Mouse (Mus musculus): ENCODE measurements at regions not wholly inside any gene's neighbourhood (a gene's known extent, or its start where the extent isn't known, plus 50 kb on each side); places are given as distances from the start of the nearest gene placed in this dataset.

DNA sequence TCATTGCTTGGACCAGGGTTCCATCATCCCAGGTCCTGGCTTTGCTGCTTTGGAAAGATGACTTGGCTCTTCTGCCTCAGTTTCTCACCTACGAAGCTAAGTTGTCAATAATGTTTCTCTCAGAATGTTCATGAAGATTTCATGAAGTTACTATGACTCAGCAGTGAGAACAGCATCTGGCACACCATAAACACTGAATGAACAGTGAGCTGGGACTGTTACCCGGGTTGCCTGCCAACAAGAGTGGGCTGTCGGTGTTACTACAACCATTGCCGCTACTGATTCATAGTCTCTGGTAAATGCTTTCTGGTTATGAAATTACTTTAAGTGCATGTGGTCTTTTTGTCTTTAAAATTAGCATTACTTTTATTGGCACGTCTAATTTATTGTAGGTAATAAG lies 352.0 kb upstream of the Shh start:
- H3K9ac ChIP-seq: no peak overlapping the region

DNA sequence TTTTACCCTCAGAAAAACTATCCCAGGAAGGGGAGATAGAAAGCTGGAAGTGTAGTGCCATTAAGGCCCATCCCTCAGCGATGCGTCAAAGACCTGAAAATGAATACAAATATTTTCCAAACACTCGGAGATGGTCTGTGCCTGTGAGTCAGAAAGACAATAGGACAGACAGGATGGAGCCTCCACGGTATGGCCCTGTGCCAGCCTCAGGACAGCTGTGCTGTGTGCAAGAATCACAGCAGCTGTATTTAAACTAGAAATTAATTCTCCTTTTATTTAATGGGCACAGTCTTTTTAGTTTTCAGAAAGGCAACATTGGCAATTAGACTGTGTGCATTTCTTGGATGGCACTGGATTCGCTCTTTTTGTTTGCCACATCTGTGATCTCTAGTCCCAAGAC lies 340.9 kb upstream of the Shh start:
- Histone ChIP-seq H3K36me3 (no peaks in the 10 kb centered on the region), H3K4me2 (no peak overlapping the region), H3K4me3 (no peak overlapping the region), H3K9ac (no peak overlapping the region), H3K4me1 (replicated peaks) (no peaks in the 10 kb centered on the region), H3K9me3 (replicated peaks) (no peaks in the 10 kb centered on the region), H3K27me3 (replicated peaks) (no peaks in the 10 kb centered on the region), H3K27ac (ENCODE audit: poor library complexity, severe bottlenecking) (no peak overlapping the region)
- WGBS: 64% methylated on average over 5 of the region's 5 CpGs
- no peak for ATAC-seq (ENCODE audit: insufficient number of reproducible peaks, low FRiP score)

More for the DNA sequence above, 352.0 kb upstream of the Shh start:
- Histone ChIP-seq H3K4me3 (no peak overlapping the region), H3K27me3 (replicated peaks) (no peaks in the 10 kb centered on the region), H3K36me3 (no peaks in the 10 kb centered on the region), H3K9me3 (replicated peaks) (no peaks in the 10 kb centered on the region), H3K27ac (ENCODE audit: poor library complexity, severe bottlenecking) (no peak overlapping the region), H3K4me1 (replicated peaks) (no peaks in the 10 kb centered on the region), H3K4me2 (no peak overlapping the region)
- ATAC-seq (ENCODE audit: insufficient number of reproducible peaks, low FRiP score): no peak
- 89% methylated on average over 5 of the region's 5 CpGs for WGBS

DNA sequence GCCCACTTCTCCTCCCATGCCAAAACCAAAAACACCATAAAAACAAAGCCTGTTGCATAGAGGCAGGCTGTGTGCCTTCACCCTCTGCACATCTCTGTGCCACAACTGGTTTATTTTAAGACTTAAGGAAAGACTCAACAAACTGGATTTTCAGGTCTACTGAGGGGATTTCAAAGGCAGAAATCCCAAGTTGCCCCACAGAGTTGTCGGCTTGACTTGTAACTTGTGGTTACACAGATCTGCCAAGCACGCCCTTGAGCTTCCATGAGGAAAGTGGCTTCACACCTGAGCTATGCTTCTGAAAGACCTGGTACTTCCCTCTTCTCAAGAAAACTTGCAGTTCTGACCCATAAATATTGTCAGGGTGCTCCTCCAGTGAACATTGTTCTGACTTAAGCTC lies 332.4 kb upstream of the Shh start:
- Histone ChIP-seq H3K27ac (ENCODE audit: poor library complexity, severe bottlenecking) (no peak overlapping the region), H3K4me3 (no peak overlapping the region), H3K4me2 (no peak overlapping the region), H3K27me3 (replicated peaks) (no peaks in the 10 kb centered on the region), H3K9ac (no peak overlapping the region), H3K4me1 (replicated peaks) (no peaks in the 10 kb centered on the region), H3K9me3 (replicated peaks) (no peaks in the 10 kb centered on the region), H3K36me3 (no peaks in the 10 kb centered on the region)
- WGBS: 90% methylated on average over 2 of the region's 2 CpGs
- ATAC-seq (ENCODE audit: insufficient number of reproducible peaks, low FRiP score): no peak

DNA sequence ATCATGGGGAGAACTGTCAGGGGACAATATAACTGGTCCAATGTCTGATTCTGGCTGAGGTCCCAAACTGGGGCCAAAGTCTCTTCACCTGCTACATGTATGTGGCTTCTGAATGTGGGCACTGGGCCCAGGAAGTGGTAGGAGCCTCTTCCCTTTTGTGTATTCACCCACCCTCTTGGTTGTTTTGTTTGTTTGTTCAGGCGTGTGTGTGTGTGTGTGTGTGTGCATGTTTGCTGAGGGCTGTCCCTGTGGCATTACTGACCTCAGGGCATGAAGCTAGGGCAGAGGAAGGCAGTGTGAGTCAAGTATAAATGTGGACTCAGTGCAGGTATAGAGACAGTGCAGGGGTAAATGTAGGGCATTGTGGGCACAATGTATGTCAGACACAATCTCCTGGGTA lies 331.3 kb upstream of the Shh start:
- WGBS: 71% methylated on average over 1 of the region's 1 CpGs
- Histone ChIP-seq H3K4me1 (replicated peaks) (no peaks in the 10 kb centered on the region), H3K9ac (no peak overlapping the region), H3K4me3 (no peak overlapping the region), H3K4me2 (no peak overlapping the region), H3K9me3 (replicated peaks) (no peaks in the 10 kb centered on the region), H3K27me3 (replicated peaks) (no peaks in the 10 kb centered on the region), H3K36me3 (no peaks in the 10 kb centered on the region), H3K27ac (ENCODE audit: poor library complexity, severe bottlenecking) (no peak overlapping the region)
- ATAC-seq (ENCODE audit: insufficient number of reproducible peaks, low FRiP score): no peak

DNA sequence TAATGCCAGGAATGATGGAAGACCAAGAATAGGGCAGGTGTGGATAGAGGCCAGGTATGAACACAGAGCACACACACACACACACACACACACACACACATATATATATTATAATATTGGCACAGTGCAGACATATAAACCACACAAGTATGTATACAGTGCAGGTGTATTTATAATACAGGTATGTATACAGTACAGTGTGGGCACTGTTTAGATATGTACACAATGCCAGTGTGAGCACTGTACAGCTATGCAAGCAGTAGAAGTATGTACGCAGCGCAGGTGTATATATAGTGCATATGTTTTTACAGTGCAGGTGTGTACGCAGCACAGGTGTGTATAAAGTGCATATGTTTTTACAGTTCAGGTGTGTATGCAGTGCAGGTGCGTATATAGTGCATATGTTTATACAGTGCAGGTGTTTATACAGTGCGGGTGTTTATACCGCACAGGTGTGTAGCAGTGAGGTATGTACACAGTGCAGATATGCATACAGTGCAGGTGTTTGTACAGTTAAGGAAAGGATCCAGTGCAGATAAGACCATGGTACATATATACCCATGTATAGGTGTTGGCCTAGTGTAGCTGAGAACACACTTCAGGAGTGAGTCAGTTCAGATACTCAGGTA lies 328.2 kb upstream of the Shh start:
- no peak for ATAC-seq (ENCODE audit: insufficient number of reproducible peaks, low FRiP score)
- H3K4me2 ChIP-seq: no peak overlapping the region

DNA sequence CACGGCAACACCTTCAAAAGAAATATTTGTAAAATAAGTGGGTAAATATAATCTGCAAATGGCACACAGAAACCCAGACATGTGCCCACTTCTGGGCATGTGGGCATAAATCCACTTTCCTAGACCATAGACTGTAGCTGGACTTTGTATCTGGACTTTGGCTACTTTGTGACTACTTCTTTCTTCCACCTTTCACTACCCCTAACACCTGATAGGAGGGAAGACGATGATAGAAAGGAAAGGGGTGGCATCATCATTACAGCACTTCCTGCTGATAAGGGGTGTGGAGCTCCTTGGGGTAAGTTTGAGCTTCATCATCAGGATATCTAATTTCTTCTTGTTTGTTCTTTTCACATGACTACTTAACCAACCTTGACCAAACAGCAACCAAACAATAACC lies 326.7 kb upstream of the Shh start:
- WGBS: 47% methylated on average over 2 of the region's 2 CpGs
- H3K9me3 ChIP-seq (replicated peaks): no peaks in the 10 kb centered on the region
- ATAC-seq (ENCODE audit: insufficient number of reproducible peaks, low FRiP score): no peak
- no peaks in the 10 kb centered on the region for H3K27me3 ChIP-seq (replicated peaks)
- H3K27ac ChIP-seq (ENCODE audit: poor library complexity, severe bottlenecking): no peak overlapping the region
- H3K9ac ChIP-seq: no peak overlapping the region
- H3K4me2 ChIP-seq: no peak overlapping the region
- no peaks in the 10 kb centered on the region for H3K36me3 ChIP-seq
- H3K4me1 ChIP-seq (replicated peaks): no peaks in the 10 kb centered on the region
- no peak overlapping the region for H3K4me3 ChIP-seq

More for the DNA sequence above, 328.2 kb upstream of the Shh start:
- Histone ChIP-seq H3K4me1 (replicated peaks) (no peaks in the 10 kb centered on the region), H3K36me3 (no peaks in the 10 kb centered on the region), H3K4me3 (no peak overlapping the region), H3K9ac (no peak overlapping the region), H3K27ac (ENCODE audit: poor library complexity, severe bottlenecking) (no peak overlapping the region), H3K9me3 (replicated peaks) (no peaks in the 10 kb centered on the region), H3K27me3 (replicated peaks) (no peaks in the 10 kb centered on the region)
- 89% methylated on average over 6 of the region's 6 CpGs for WGBS

DNA sequence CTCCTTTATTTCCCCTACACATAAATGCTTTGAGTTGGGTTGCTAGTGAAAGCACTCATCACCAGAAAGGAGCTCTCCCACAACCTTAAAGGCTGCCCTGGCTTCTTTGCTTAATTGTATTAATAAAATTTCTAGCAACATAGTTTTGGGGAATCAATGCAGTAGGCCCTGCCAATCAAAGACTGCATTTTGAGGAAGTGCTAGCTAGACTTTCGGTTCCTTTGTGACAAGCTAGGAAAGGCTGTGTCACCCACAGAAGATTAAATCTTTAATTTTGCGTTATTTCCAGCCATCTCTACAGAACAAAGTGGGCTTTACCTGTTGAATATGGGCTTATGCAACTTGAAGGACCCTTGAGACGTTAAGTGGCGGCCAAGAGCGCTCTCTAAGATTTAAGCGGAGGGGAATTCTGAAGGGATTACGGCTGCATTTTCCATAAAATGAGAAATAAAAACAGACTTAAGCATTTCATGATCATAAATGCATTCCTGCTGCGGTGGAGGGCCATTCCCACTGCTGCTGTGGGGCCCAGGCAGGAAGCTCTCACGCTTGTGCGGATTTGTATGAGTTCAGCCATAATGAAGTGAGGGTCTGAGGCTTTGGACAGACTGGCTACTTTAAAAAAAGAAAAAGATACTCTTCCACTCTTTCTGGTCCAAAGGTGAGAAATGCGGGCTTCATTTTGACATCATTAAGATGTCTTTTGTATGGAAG lies 318.4 kb upstream of the Shh start:
- H3K27ac ChIP-seq (ENCODE audit: poor library complexity, severe bottlenecking): no peak overlapping the region
- no peaks in the 10 kb centered on the region for H3K9me3 ChIP-seq (replicated peaks)
- H3K36me3 ChIP-seq: no peaks in the 10 kb centered on the region
- no peaks in the 10 kb centered on the region for H3K27me3 ChIP-seq (replicated peaks)
- no peak overlapping the region for H3K9ac ChIP-seq
- no peak overlapping the region for H3K4me3 ChIP-seq
- no peaks in the 10 kb centered on the region for H3K4me1 ChIP-seq (replicated peaks)
- H3K4me2 ChIP-seq: no peak overlapping the region
- no peak for ATAC-seq (ENCODE audit: insufficient number of reproducible peaks, low FRiP score)
- WGBS: 82% methylated on average over 11 of the region's 11 CpGs

DNA sequence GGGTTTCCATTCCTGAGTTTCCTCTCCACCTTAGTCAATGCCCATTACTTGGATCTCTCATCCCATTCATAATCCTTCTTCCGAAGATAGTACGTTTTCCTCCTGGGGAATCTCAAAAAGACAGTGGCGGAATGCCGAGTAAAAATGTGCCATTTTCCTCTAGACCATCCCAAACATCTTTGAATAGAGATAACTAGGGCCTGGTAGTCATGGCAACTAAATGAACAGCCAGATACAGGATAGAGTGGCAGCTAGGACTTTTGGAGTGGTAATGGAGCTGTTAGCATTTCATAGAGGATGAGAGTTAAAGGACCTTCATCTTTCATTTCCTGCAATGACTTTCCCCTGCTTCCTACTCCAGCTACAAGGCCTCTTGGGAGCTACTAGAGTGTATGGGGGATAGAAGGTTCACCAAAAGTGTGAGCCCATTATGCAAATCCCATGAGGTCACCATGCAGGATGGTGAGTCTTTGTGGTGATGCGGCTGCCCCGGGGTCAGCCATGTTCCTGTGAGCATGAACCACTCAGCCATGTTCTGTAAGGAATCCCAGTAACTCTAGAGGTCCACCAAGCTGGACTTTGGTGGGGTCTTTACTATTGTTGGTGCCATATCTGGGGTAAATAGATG lies 317.4 kb upstream of the Shh start:
- WGBS: 82% methylated on average over 6 of the region's 6 CpGs
- no peak for ATAC-seq (ENCODE audit: insufficient number of reproducible peaks, low FRiP score)

DNA sequence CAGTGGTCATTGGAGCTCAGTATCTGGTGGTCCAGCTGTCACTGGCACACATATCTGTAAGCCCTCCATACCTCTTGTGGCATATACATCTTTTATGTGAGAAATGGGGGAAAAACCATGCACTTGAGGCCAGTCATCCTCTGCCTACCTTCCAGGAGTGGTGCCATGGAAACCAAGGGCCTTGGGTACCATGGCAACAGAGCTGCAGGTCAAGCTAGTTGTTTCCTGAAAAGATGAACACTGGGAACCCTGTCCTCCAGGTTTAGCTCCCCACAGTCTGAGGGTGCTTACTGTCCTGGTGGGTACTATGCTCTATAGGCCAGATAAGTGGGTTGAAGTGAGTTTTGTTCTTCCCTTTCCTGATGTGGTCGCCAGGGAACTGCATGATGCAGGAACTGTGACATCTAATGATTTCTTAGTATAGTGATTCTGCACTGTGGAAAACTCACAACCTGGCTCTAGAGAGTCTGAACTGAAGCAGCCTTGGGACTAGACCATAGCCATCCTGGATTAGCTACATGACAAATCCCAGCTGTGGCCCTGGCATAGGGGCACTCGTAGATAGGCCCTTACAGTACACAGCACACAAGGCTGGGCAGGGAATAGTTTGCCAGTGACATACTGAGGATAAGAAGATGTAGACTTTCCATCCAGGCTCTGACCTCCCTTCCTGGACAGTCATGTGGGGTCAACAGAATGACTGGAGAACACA lies 308.7 kb upstream of the Shh start:
- Histone ChIP-seq H3K9me3 (replicated peaks) (no peaks in the 10 kb centered on the region), H3K27ac (ENCODE audit: poor library complexity, severe bottlenecking) (no peak overlapping the region), H3K4me3 (no peak overlapping the region), H3K4me1 (replicated peaks) (no peaks in the 10 kb centered on the region), H3K9ac (no peak overlapping the region), H3K4me2 (no peak overlapping the region), H3K36me3 (no peaks in the 10 kb centered on the region), H3K27me3 (replicated peaks) (no peaks in the 10 kb centered on the region)
- ATAC-seq (ENCODE audit: insufficient number of reproducible peaks, low FRiP score): no peak
- WGBS: 78% methylated on average over 2 of the region's 2 CpGs

More for the DNA sequence above, 317.4 kb upstream of the Shh start:
- no peak overlapping the region for H3K9ac ChIP-seq
- no peaks in the 10 kb centered on the region for H3K4me1 ChIP-seq (replicated peaks)
- H3K27me3 ChIP-seq (replicated peaks): no peaks in the 10 kb centered on the region
- H3K27ac ChIP-seq (ENCODE audit: poor library complexity, severe bottlenecking): no peak overlapping the region
- no peak overlapping the region for H3K4me3 ChIP-seq
- H3K36me3 ChIP-seq: no peaks in the 10 kb centered on the region
- H3K4me2 ChIP-seq: no peak overlapping the region
- H3K9me3 ChIP-seq (replicated peaks): no peaks in the 10 kb centered on the region

DNA sequence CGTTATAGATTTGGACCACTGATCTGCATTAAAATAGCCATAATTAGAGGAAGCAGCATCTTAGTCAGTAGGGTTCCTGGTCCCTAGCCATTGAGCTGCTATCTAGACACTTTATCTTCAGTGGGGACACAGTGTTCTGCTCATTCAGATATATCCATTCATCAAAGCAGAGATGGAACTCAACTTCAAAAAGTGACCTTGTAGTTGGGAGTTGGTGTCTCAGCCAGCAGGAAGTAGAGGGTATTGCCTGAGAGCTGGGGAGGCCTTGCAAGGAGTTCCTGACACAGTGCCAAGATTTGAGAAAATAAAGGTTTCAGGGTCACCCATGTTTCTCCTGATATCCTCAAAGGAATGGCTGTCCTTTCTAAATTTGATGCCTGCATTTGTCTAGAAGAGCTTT lies 304.7 kb upstream of the Shh start:
- H3K27me3 ChIP-seq (replicated peaks): no peaks in the 10 kb centered on the region
- no peak overlapping the region for H3K9ac ChIP-seq
- no peak overlapping the region for H3K27ac ChIP-seq (ENCODE audit: poor library complexity, severe bottlenecking)
- 84% methylated on average over 1 of the region's 1 CpGs for WGBS
- ATAC-seq (ENCODE audit: insufficient number of reproducible peaks, low FRiP score): no peak
- no peak overlapping the region for H3K4me3 ChIP-seq
- no peak overlapping the region for H3K4me2 ChIP-seq
- no peaks in the 10 kb centered on the region for H3K36me3 ChIP-seq
- no peaks in the 10 kb centered on the region for H3K4me1 ChIP-seq (replicated peaks)
- H3K9me3 ChIP-seq (replicated peaks): no peaks in the 10 kb centered on the region

DNA sequence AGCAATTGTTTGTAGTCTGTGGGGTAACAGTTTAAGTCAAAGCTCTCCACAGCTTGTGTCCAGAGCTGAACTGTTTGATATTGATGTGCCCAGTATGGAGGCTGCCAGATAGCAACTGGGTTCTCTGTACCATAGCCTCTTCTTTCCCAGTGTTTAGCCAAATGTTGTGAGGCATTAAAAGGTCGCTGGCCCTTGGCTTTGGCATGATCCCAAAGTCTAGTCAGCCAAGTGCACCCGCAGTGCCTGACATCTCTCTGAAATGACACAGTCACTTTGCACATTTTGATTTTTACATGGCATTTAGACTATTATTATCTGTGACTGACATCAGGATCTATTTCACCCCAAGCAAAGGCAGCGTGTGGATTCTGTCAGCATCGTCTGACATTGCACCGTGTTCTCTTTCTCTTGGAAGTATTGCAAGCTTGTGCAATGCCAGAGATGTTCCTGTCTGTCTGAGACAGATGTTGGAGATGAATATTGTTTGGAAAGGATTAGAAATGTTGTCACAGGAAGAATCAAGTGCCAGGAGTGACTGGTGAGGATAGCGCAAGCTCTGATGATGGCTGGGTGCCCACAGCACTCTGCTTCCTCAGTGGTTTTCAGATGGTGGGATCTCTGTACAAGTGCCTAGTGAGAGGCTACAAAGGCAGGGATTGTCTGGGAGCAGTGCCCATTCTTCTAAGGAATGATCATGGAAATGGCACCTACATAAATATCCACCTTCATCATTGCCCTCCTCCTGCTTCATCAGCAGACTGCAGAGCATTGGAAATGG lies 289.3 kb upstream of the Shh start:
- H3K27me3 ChIP-seq (replicated peaks): no peaks in the 10 kb centered on the region
- no peak for ATAC-seq (ENCODE audit: insufficient number of reproducible peaks, low FRiP score)

More for the DNA sequence above, 289.3 kb upstream of the Shh start:
- H3K9me3 ChIP-seq (replicated peaks): peaks cover 8% of the 10 kb centered on the region
- no peaks in the 10 kb centered on the region for H3K36me3 ChIP-seq
- H3K27ac ChIP-seq (ENCODE audit: poor library complexity, severe bottlenecking): no peak overlapping the region
- H3K4me3 ChIP-seq: no peak overlapping the region
- no peaks in the 10 kb centered on the region for H3K4me1 ChIP-seq (replicated peaks)
- H3K4me2 ChIP-seq: no peak overlapping the region
- 79% methylated on average over 6 of the region's 6 CpGs for WGBS
- no peak overlapping the region for H3K9ac ChIP-seq

All from heart, embryonic 12.5 days (tissue).